Mouse (Mus musculus) MEL-GATA-1-ER (cell line): Measurements from ENCODE around the gene Csl.

ENCODE experiments used
- DNase-seq: peaks from one replicate; pipeline ENCODE4 v3.0.0-alpha.2; 2012; ENCODE audit warnings: low read depth; ENCODE audit errors: extremely low read depth

The Csl gene

GRCm38 (mm10) chr10:99759558-99759957 lies at the start of gene Csl:
TSS of gene Csl (minus strand) at chr10:99759658.
- no peak for DNase-seq

GRCm38 (mm10) chr10:99789418-99789817 lies 30.0 kb upstream of the Csl start:
- no peak for DNase-seq

DNA sequence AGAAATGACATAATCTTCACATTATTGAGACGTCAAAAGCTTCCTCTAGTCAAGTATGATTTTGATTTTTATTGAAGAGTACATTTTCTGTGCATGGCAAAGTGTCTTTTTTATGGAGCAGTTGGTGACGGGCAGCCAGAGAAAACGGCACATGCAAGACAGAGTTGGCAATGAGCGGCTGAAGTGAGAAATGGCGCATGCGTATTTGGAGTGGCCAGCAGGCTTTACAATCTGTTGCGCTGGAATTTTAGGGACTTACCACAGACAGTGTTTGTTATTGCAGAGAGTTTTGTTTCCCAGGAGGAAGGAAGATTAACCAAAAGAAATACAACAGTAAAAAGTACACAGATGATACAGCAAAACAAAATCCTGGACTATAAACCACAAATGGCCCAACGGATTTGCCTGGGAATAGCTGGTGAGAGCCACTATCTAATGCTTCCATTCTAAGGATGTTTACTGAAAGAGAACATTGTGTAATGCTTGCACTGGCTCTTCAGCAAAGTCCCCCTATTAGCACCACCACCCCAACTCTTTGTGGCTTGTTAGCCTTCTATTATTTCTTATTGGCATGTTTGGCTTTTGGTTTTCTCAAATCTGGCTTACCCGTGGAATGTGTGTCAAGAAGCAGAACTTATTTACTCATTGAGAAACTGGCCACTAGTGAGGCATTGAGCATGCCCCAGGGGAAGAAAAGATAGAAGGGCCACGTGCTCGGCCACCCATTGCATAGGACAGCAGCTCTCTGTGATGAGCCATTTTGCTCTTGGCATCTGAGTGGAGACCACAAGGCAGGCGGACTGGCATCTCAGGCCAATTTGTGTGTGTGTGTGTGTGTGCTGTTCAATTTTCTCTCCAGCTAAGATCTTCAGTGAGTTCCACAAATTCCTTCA lies 15.0 kb upstream of the Csl start:
- no peak for DNase-seq

- no peak for DNase-seq
Observed at GRCm38 (mm10) chr10:99750146-99750545, 9.3 kb downstream of the Csl start.

DNA sequence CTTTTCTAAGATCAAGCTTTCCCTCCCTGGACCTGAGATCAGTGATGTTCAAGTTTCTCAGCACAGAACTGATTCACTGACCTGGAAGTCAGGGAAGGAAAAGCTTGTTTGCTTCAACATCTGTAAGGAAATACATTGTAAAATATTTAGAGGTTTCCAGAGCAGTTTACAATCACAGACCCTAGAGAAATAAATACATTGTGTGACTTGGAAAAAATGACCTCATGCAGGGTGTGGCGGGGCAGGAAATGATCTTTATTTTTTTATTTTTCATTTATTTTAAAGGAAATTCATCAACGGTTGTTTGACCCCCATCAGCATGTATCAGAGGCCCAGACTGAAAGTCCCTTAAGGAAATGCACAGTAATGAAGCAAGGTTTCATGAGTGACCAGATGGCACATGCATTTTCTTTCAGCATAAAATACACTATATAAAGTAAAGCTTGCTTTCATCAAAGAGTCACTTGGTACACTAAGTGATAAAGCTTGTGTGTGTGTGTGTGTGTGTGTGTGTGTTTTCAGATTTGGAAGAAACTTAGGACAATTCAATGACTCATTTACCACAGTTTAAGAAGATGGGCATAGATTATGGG lies 10.7 kb downstream of the Csl start:
- no peak for DNase-seq

GRCm38 (mm10) chr10:99748009-99748408 lies 11.4 kb downstream of the Csl start:
- no peak for DNase-seq

- DNase-seq, result no peak
Observed at GRCm38 (mm10) chr10:99741609-99742280, 17.7 kb downstream of the Csl start.

GRCm38 (mm10) chr10:99713129-99713528 lies 46.3 kb downstream of the Csl start:
- DNase-seq, result no peak

- DNase-seq, result no peak
Observed at GRCm38 (mm10) chr10:99711567-99711966, 47.9 kb downstream of the Csl start.
